Mouse (Mus musculus) cerebellum, adult 2 months (tissue): Measurements from ENCODE around the gene Kmt5c.

Experiments used
- CTCF ChIP-seq: fragments of 200-500 bp; IDR thresholded peaks from 2 replicates; pipeline ENCODE4 v1.5.1; 2011; ENCODE audit warnings: low read depth, mild to moderate bottlenecking, control low read depth, low read length, moderate library complexity, borderline replicate concordance; ENCODE audit not compliant: insufficient read depth
- POLR2A ChIP-seq: fragments of 200-500 bp; IDR thresholded peaks from 2 replicates; pipeline ENCODE4 v1.6.1; 2011; ENCODE audit warnings: low read length, control low read depth, borderline replicate concordance; ENCODE audit not compliant: insufficient read depth

DNA sequence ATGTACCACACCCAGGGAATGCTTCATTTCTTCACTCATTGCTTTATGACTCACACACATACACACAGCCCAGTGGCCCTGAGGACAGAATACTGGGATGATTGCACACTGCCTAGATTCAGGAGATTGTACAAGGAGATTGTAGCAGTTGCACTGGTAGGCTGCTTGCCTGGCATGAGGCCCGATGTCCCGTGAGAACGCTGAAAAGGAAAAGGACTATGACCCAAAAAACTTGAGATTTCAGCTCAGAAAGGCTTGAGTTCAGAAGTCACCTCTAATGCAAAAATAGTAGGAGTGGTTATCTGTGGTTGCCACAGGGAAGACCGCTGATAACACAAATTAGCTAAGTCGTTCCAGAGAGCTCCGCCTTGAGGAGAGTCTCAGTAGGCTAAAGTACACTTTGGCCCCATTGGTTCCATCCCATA, 6.9 kb upstream of the Kmt5c start:
- TF ChIP-seq CTCF = no peak
- TF ChIP-seq POLR2A = no peak
